24 mouse cellular contexts compared by ENCODE assay signal in the genomic region with DNA sequence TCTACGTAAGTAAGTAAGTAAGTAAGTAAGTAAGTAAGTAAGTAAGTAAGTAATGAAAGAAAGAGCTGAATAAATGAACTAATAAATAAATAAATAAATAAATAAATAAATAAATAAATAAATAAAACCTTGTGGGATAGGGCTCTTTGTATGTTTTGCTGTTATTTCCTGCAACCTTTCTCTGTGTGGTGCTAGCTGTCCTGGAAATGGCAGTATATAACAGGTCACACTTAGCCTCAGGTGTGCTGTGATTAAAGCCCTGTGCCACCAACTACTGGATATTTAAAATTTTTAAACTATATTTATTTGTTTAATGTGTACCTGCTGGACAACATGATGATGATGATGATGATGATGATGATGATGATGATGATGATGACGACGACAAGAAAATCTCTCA.
"Had no signal": no experiment of that assay in that cellular context is flagged by ENCODE, and none has a peak within 500 bp of the region (broad histone marks: within the 10 kb centered on the region; RNA-seq: fewer than 3 reads in every experiment).

No protein-coding gene starts in this region.

- ATAC-seq: hindbrain, embryonic 16.5 days; inflammation-experienced regulatory T-cells, adult 6 months; intestine, embryonic 15.5 days; intestine, postnatal 0 days; liver, embryonic 12.5 days had no signal

- H3K4me3 ChIP-seq: gastrocnemius, adult 2 months; heart, adult 2 months; heart, embryonic 12.5 days; hindbrain, embryonic 10.5 days; hindbrain, embryonic 12.5 days; intestine, embryonic 15.5 days; layer of hippocampus, adult 2 months; left cerebral cortex, adult 2 months; limb, embryonic 12.5 days; liver, embryonic 12.5 days had no signal

- H3K36me3 ChIP-seq: heart, embryonic 12.5 days; hindbrain, embryonic 10.5 days; hindbrain, embryonic 12.5 days; intestine, embryonic 15.5 days; limb, embryonic 12.5 days; liver, embryonic 12.5 days had no signal

- DNase-seq: gastrocnemius, adult 2 months; gastrocnemius, postnatal 10 days; gastrocnemius, postnatal 25 days; heart, adult 2 months; heart, postnatal 10 days; heart, postnatal 4 days; kidney, adult 18-20 months; kidney, adult 8-10 months; kidney, postnatal 10 days; kidney, postnatal 25 days; kidney, postnatal 4 days had no signal

- H3K4me2 ChIP-seq: heart, embryonic 12.5 days; hindbrain, embryonic 12.5 days; hindbrain, embryonic 14.5 days; intestine, embryonic 15.5 days; limb, embryonic 12.5 days; liver, embryonic 12.5 days had no signal

- H3K27me3 ChIP-seq: heart, embryonic 12.5 days; hindbrain, embryonic 12.5 days; intestine, embryonic 15.5 days; limb, embryonic 12.5 days; liver, embryonic 12.5 days had no signal

- H3K9ac ChIP-seq: heart, embryonic 12.5 days; hindbrain, embryonic 12.5 days; hindbrain, embryonic 14.5 days; intestine, embryonic 15.5 days; limb, embryonic 12.5 days; liver, embryonic 12.5 days; liver, embryonic 14.5 days had no signal

- H3K4me1 ChIP-seq: heart, embryonic 12.5 days; hindbrain, embryonic 10.5 days; hindbrain, embryonic 12.5 days; intestine, embryonic 15.5 days; limb, embryonic 12.5 days; liver, embryonic 12.5 days had no signal

- H3K27ac ChIP-seq: gastrocnemius, adult 2 months; heart, adult 2 months; hindbrain, embryonic 10.5 days; hindbrain, embryonic 12.5 days; hindbrain, embryonic 14.5 days; intestine, embryonic 15.5 days; layer of hippocampus, adult 2 months; left cerebral cortex, adult 2 months; limb, embryonic 12.5 days; liver, embryonic 12.5 days; liver, embryonic 14.5 days had no signal
